Mouse (Mus musculus): ENCODE data around the gene Llgl1.

- TF ChIP-seq CTCF (IDR thresholded peaks at IDR 0.05; ENCODE audit: borderline replicate concordance, insufficient read depth, low read depth, low read length) (no peak), POLR2A (IDR thresholded peaks at IDR 0.05; ENCODE audit: borderline replicate concordance, insufficient read depth, low read length) (no peak)
These were observed 3.4 kb upstream of the Llgl1 start for GRCm38 (mm10) chr11:60696165-60696564.

All from cerebellum, adult 2 months (tissue).